Mouse (Mus musculus): ENCODE measurements around the gene Eif2ak4. TPM values are rescaled to one million over a fixed set of nuclear protein-coding genes. Genes with fewer than 3 reads are reported as not detected.

Gene Eif2ak4
- total and polyA plus RNA-seq, 3 experiments, result 4.6 to 7.0 (median 6.1) TPM

- H3K4me1 ChIP-seq (ENCODE audit: control insufficient read depth, insufficient read depth, low read length), result no peaks in the 10 kb centered on the region
- TF ChIP-seq POLR2A (IDR thresholded peaks at IDR 0.05; ENCODE audit: insufficient read depth, low read depth, low read length) (no peak), CTCF (IDR thresholded peaks at IDR 0.05) (no peak), EP300 (IDR thresholded peaks at IDR 0.05; ENCODE audit: insufficient read depth, low read depth, low read length) (no peak)
- H3K79me2 ChIP-seq (replicated peaks; ENCODE audit: control insufficient read depth, insufficient read depth, low read length), result no peaks in the 10 kb centered on the region
- no peak overlapping the region for H3K27ac ChIP-seq
- WGBS, result 65% methylated on average over 4 of the region's 4 CpGs
- intact Hi-C loops (cut with DNase I), result no loop called here
- no peak for DNase-seq
- no peak overlapping the region for H3K9ac ChIP-seq (ENCODE audit: low read depth, low read length)
- no peak overlapping the region for H3K4me3 ChIP-seq
- H3K36me3 ChIP-seq (ENCODE audit: control insufficient read depth, insufficient read depth, low read length), result no peaks in the 10 kb centered on the region
- H3K27me3 ChIP-seq (ENCODE audit: control insufficient read depth, insufficient read depth, low read length), result no peaks in the 10 kb centered on the region
These were observed 34.5 kb upstream of the Eif2ak4 start for GRCm38 (mm10) chr2:118353916-118354403.

- TF ChIP-seq CTCF (IDR thresholded peaks at IDR 0.05) (no peak), EP300 (IDR thresholded peaks at IDR 0.05; ENCODE audit: insufficient read depth, low read depth, low read length) (no peak), POLR2A (IDR thresholded peaks at IDR 0.05; ENCODE audit: insufficient read depth, low read depth, low read length) (no peak)
These were observed 33.2 kb upstream of the Eif2ak4 start for GRCm38 (mm10) chr2:118355138-118355719.

GRCm38 (mm10) chr2:118371841-118372240 lies 16.6 kb upstream of the Eif2ak4 start:
- no peaks in the 10 kb centered on the region for H3K36me3 ChIP-seq (ENCODE audit: control insufficient read depth, insufficient read depth, low read length)
- no peaks in the 10 kb centered on the region for H3K4me1 ChIP-seq (ENCODE audit: control insufficient read depth, insufficient read depth, low read length)
- intact Hi-C loops (cut with DNase I), result no loop called here
- no peak for DNase-seq
- WGBS, result 52% methylated on average over 1 of the region's 1 CpGs
- no peak overlapping the region for H3K9ac ChIP-seq (ENCODE audit: low read depth, low read length)
- H3K4me3 ChIP-seq, result no peak overlapping the region
- TF ChIP-seq POLR2A (IDR thresholded peaks at IDR 0.05; ENCODE audit: insufficient read depth, low read depth, low read length), result no peak
- TF ChIP-seq CTCF (IDR thresholded peaks at IDR 0.05), result no peak
- TF ChIP-seq EP300 (IDR thresholded peaks at IDR 0.05; ENCODE audit: insufficient read depth, low read depth, low read length), result no peak
- peaks cover 17% of the 10 kb centered on the region for H3K27me3 ChIP-seq (ENCODE audit: control insufficient read depth, insufficient read depth, low read length)
- no peak overlapping the region for H3K27ac ChIP-seq
- H3K79me2 ChIP-seq (replicated peaks; ENCODE audit: control insufficient read depth, insufficient read depth, low read length), result no peaks in the 10 kb centered on the region

More at GRCm38 (mm10) chr2:118355138-118355719, 33.2 kb upstream of the Eif2ak4 start:
- Histone ChIP-seq H3K9ac (ENCODE audit: low read depth, low read length) (no peak overlapping the region), H3K36me3 (ENCODE audit: control insufficient read depth, insufficient read depth, low read length) (no peaks in the 10 kb centered on the region), H3K79me2 (replicated peaks; ENCODE audit: control insufficient read depth, insufficient read depth, low read length) (no peaks in the 10 kb centered on the region), H3K27me3 (ENCODE audit: control insufficient read depth, insufficient read depth, low read length) (no peaks in the 10 kb centered on the region), H3K4me1 (ENCODE audit: control insufficient read depth, insufficient read depth, low read length) (no peaks in the 10 kb centered on the region), H3K27ac (no peak overlapping the region), H3K4me3 (no peak overlapping the region)
- WGBS, result 85% methylated on average over 6 of the region's 6 CpGs
- no peak for DNase-seq
- intact Hi-C loops (cut with DNase I), result no loop called here

DNA sequence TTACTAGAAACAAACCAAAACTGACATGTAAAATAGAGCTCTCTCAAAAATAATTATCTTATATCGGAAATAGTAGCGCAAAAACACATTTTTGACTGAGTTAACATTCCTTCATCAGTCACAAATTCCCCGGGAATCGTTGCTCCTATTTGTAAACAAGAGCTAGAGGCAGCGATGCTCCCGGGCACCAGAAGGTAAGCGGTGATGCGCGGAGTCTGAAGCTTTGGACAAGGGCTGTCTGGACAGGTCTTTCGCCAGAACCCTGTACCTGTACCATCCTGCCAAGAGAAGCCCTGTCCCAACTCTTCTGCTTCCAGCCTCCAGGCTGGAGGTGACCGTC lies 15.9 kb upstream of the Eif2ak4 start:
- Histone ChIP-seq H3K9ac (ENCODE audit: low read depth, low read length) (no peak overlapping the region), H3K79me2 (replicated peaks; ENCODE audit: control insufficient read depth, insufficient read depth, low read length) (no peaks in the 10 kb centered on the region), H3K4me1 (ENCODE audit: control insufficient read depth, insufficient read depth, low read length) (no peaks in the 10 kb centered on the region), H3K4me3 (peak overlapping the region; percentile 50; the same call in 1 of the 2 replicates), H3K27me3 (ENCODE audit: control insufficient read depth, insufficient read depth, low read length) (peaks cover 17% of the 10 kb centered on the region), H3K27ac (no peak overlapping the region), H3K36me3 (ENCODE audit: control insufficient read depth, insufficient read depth, low read length) (no peaks in the 10 kb centered on the region)
- no peak for DNase-seq
- intact Hi-C loops (cut with DNase I), result no loop called here
- WGBS, result 14% methylated on average over 11 of the region's 11 CpGs
- TF ChIP-seq EP300 (IDR thresholded peaks at IDR 0.05; ENCODE audit: insufficient read depth, low read depth, low read length) (no peak), CTCF (IDR thresholded peaks at IDR 0.05) (no peak), POLR2A (IDR thresholded peaks at IDR 0.05; ENCODE audit: insufficient read depth, low read depth, low read length) (no peak)

DNA sequence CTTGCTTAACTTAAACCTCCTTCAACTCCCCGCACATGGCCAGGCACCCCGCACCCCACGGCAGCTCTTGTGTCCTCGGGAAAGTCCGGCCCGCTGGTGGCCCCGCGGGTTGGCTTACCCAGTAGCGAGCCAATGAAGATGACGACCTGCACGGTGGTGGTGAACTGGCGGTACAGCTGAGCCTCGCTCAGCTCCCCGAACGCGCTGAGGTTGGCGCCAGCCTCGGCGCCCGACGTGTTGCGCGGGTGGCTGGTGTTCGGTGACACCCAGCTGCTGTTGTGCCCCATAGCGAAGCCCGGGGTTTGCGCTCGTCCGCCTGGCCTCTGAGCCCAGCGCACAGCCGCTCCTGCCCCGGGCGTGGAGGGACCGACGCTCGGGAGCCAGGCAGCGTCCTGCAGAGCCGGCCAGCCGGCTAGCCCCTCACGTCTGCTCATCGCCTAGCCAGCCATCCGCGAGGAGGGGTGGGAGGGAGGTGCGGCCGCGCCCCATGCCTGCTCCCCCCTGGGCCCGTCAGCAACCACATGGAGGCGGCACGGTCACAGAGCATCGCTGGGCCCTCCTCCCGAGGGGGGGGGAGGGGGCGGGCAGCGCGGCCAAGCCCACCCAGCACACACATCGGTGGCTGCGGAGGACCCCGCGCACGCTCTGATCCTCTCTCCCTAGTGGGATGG lies 15.4 kb upstream of the Eif2ak4 start, which contains the start of gene Gpr176:
TSS of gene Gpr176 (minus strand) at position 519 of the 671 bp plus-strand sequence.
- no peaks in the 10 kb centered on the region for H3K4me1 ChIP-seq (ENCODE audit: control insufficient read depth, insufficient read depth, low read length)
- peaks cover 17% of the 10 kb centered on the region for H3K27me3 ChIP-seq (ENCODE audit: control insufficient read depth, insufficient read depth, low read length)
- no peak for TF ChIP-seq EP300 (IDR thresholded peaks at IDR 0.05; ENCODE audit: insufficient read depth, low read depth, low read length)
- TF ChIP-seq CTCF (IDR thresholded peaks at IDR 0.05), result no peak
- TF ChIP-seq POLR2A (IDR thresholded peaks at IDR 0.05; ENCODE audit: insufficient read depth, low read depth, low read length), result no peak
- DNase-seq, result peak; percentile 24 to 40
- peak within 1 kb of the TSS; percentile 49 for H3K9ac ChIP-seq (ENCODE audit: low read depth, low read length)
- 1% methylated on average over 50 of the region's 59 CpGs for WGBS
- H3K4me3 ChIP-seq, result peak within 1 kb of the TSS; percentile 50
- H3K27ac ChIP-seq, result no peak within 1 kb of the TSS
- H3K79me2 ChIP-seq (replicated peaks; ENCODE audit: control insufficient read depth, insufficient read depth, low read length), result no peaks in the 10 kb centered on the region
- no peaks in the 10 kb centered on the region for H3K36me3 ChIP-seq (ENCODE audit: control insufficient read depth, insufficient read depth, low read length)
- intact Hi-C loops (cut with DNase I), result no loop called here

Measured in heart, adult 2 months (tissue).